Mouse (Mus musculus): Measurements from ENCODE around the gene Gm10309.

DNA sequence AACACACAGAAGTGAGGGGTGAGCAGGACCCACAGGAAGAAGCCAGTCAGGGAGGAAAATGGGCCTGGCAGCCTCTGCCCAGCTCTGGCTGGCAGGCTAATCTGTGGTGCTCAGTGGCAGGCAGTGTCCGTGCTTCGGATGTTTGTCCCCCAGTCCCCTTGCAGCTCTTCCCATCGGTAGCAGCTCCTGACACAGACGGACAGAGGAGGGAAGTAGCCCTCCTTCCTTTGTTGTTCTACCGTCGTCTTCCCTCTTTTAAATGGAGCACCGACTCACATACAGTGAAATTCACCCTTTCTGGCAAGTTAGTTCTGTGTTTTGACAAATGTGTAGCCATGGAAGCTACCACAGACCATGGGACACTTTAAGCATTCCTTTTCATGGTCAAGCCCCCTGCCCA lies 38.2 kb downstream of the Gm10309 start:
- peak; percentile 41; the same call in 1 of the 2 replicates for TF ChIP-seq POLR2A (IDR thresholded peaks at IDR 0.05; ENCODE audit: low read depth, low read length)
- TF ChIP-seq CTCF (conservative IDR thresholded peaks at IDR 0.05 in 1 of 2, IDR thresholded peaks at IDR 0.05 in 1 of 2; ENCODE audit: low read depth in 2 of 2, low read length in 2 of 2) = no peak
- TF ChIP-seq MAFK (IDR thresholded peaks at IDR 0.05; ENCODE audit: insufficient replicate concordance, low read length) = no peak
- no peak for TF ChIP-seq EP300 (IDR thresholded peaks at IDR 0.05; ENCODE audit: low read length)
- no peak for TF ChIP-seq E2F4 (IDR thresholded peaks at IDR 0.05; ENCODE audit: insufficient replicate concordance, low read depth, low read length)
- TF ChIP-seq MXI1 (IDR thresholded peaks at IDR 0.05; ENCODE audit: low read depth, low read length) = no peak
- TF ChIP-seq SMC3 (IDR thresholded peaks at IDR 0.05; ENCODE audit: low read depth, low read length) = no peak
- no peak for TF ChIP-seq MYC (IDR thresholded peaks at IDR 0.05; ENCODE audit: low read depth, low read length)
- TF ChIP-seq ZC3H11A (IDR thresholded peaks at IDR 0.05; ENCODE audit: low read depth, low read length) = no peak
- no peak for TF ChIP-seq JUND (conservative IDR thresholded peaks at IDR 0.05; ENCODE audit: low read depth, low read length)
- no peak for TF ChIP-seq NRF1 (IDR thresholded peaks at IDR 0.05; ENCODE audit: low read depth, low read length)
- TF ChIP-seq CHD2 (IDR thresholded peaks at IDR 0.05; ENCODE audit: low read length) = no peak
